Mouse (Mus musculus): ENCODE data around the gene Cyp2c38. TPM values are rescaled to one million over a fixed set of nuclear protein-coding genes. Genes with fewer than 3 reads are reported as not detected.
"Not testable (repeated sequence)": the region's sequence is repeated elsewhere in the genome, so short reads cannot be mapped to it uniquely, and the experiment has no call there.

Gene Cyp2c38
- polyA plus RNA-seq (2014; fragmentation: Nextera tagmentation; extraction: Ambion mirVana) = not detected in 2 replicates

DNA sequence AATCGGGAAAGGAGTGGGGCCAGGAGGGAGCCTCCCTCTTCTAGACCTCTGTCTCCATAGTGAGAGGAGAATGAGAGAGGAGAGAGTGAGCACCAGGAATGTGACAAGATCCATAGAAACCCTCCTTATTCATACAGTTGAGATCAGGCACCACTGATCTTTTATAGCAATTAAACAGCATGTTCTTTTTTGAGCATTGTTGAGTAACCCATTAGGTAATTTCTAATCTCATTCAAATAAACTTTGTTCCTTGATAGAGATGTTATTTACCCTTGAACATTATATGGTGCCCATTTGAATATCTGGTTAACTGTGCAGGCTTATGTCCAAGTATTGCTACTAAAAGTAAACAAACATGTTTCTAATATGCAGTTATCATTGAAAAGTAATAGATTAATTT, at the start of gene Cyp2c38:
Gene Cyp2c38 (minus strand): TSS at position 135 of the 400 bp plus-strand sequence.
- no peak within 1 kb of the TSS for H3K4me3 ChIP-seq (ENCODE audit: low read depth, low read length)
- WGBS = 85% methylated on average over 1 of the region's 1 CpGs
- no peak within 1 kb of the TSS for H3K27ac ChIP-seq (ENCODE audit: low read depth, low read length)
- H3K27me3 ChIP-seq (replicated peaks; ENCODE audit: control insufficient read depth, insufficient read depth, low read length) = no peaks in the 10 kb centered on the region
- H3K4me2 ChIP-seq (ENCODE audit: low read length) = no peak within 1 kb of the TSS
- 0 out of 2 replicates have a peak, but pooled peaks cover 3% of the 10 kb centered on the region for H3K9me3 ChIP-seq (replicated peaks; ENCODE audit: control insufficient read depth, low read length)
- no peak within 1 kb of the TSS for H3K9ac ChIP-seq (ENCODE audit: low read length)
- H3K36me3 ChIP-seq (ENCODE audit: control insufficient read depth, insufficient read depth, low read length) = no peaks in the 10 kb centered on the region
- DNase-seq (ENCODE audit: low spot score) = no peak
- ATAC-seq = no peak
- no peaks in the 10 kb centered on the region for H3K4me1 ChIP-seq (ENCODE audit: control insufficient read depth, insufficient read depth, low read length)

- no peak within 1 kb of the TSS for H3K4me2 ChIP-seq (ENCODE audit: low read length)
- H3K27ac ChIP-seq (ENCODE audit: low read depth, low read length) = no peak within 1 kb of the TSS
- H3K4me3 ChIP-seq (ENCODE audit: low read depth, low read length) = no peak within 1 kb of the TSS
- no peak for ATAC-seq
- 83% methylated on average over 4 of the region's 4 CpGs for WGBS
- no peaks in the 10 kb centered on the region for H3K27me3 ChIP-seq (replicated peaks; ENCODE audit: control insufficient read depth, insufficient read depth, low read length)
- 0 out of 2 replicates have a peak, but pooled peaks cover 5% of the 10 kb centered on the region for H3K9me3 ChIP-seq (replicated peaks; ENCODE audit: control insufficient read depth, low read length)
- H3K4me1 ChIP-seq (ENCODE audit: control insufficient read depth, insufficient read depth, low read length) = no peaks in the 10 kb centered on the region
- H3K36me3 ChIP-seq (ENCODE audit: control insufficient read depth, insufficient read depth, low read length) = no peaks in the 10 kb centered on the region
- H3K9ac ChIP-seq (ENCODE audit: low read length) = no peak within 1 kb of the TSS
- DNase-seq (ENCODE audit: low spot score) = no peak
Measured at GRCm38 (mm10) chr19:39510534-39510933, 47.7 kb upstream of the Cyp2c38 start, which contains the start of gene Cyp2c39. Gene Cyp2c39 (plus strand): TSS chr19:39510862.

GRCm38 (mm10) chr19:39509533-39509932, 46.7 kb upstream of the Cyp2c38 start:
- H3K4me3 ChIP-seq (ENCODE audit: low read depth, low read length) = no peak overlapping the region
- H3K4me1 ChIP-seq (ENCODE audit: control insufficient read depth, insufficient read depth, low read length) = no peaks in the 10 kb centered on the region
- no peaks in the 10 kb centered on the region for H3K27me3 ChIP-seq (replicated peaks; ENCODE audit: control insufficient read depth, insufficient read depth, low read length)
- no peak overlapping the region for H3K4me2 ChIP-seq (ENCODE audit: low read length)
- 80% methylated on average over 1 of the region's 1 CpGs for WGBS
- H3K27ac ChIP-seq (ENCODE audit: low read depth, low read length) = no peak overlapping the region
- 0 out of 2 replicates have a peak, but pooled peaks cover 5% of the 10 kb centered on the region for H3K9me3 ChIP-seq (replicated peaks; ENCODE audit: control insufficient read depth, low read length)
- no peaks in the 10 kb centered on the region for H3K36me3 ChIP-seq (ENCODE audit: control insufficient read depth, insufficient read depth, low read length)
- ATAC-seq (no peak), DNase-seq (ENCODE audit: low spot score) (no peak)
- no peak overlapping the region for H3K9ac ChIP-seq (ENCODE audit: low read length)

- H3K4me2 ChIP-seq (ENCODE audit: low read length) = no peak overlapping the region
- ATAC-seq = no peak
- no peak for DNase-seq (ENCODE audit: low spot score)
- H3K27me3 ChIP-seq (replicated peaks; ENCODE audit: control insufficient read depth, insufficient read depth, low read length) = no peaks in the 10 kb centered on the region
- H3K36me3 ChIP-seq (ENCODE audit: control insufficient read depth, insufficient read depth, low read length) = no peaks in the 10 kb centered on the region
- no peak overlapping the region for H3K4me3 ChIP-seq (ENCODE audit: low read depth, low read length)
- H3K9ac ChIP-seq (ENCODE audit: low read length) = no peak overlapping the region
- H3K9me3 ChIP-seq (replicated peaks; ENCODE audit: control insufficient read depth, low read length) = 0 out of 2 replicates have a peak, but pooled peaks cover 5% of the 10 kb centered on the region
- H3K4me1 ChIP-seq (ENCODE audit: control insufficient read depth, insufficient read depth, low read length) = no peaks in the 10 kb centered on the region
- H3K27ac ChIP-seq (ENCODE audit: low read depth, low read length) = no peak overlapping the region
Measured at GRCm38 (mm10) chr19:39506341-39506740, 43.5 kb upstream of the Cyp2c38 start.

GRCm38 (mm10) chr19:39483961-39484360, 21.1 kb upstream of the Cyp2c38 start:
- 93% methylated on average over 1 of the region's 1 CpGs for WGBS
- H3K4me2 ChIP-seq (ENCODE audit: low read length); H3K4me3 ChIP-seq (ENCODE audit: low read depth, low read length); H3K36me3 ChIP-seq (ENCODE audit: control insufficient read depth, insufficient read depth, low read length); H3K9me3 ChIP-seq (replicated peaks; ENCODE audit: control insufficient read depth, low read length); H3K27me3 ChIP-seq (replicated peaks; ENCODE audit: control insufficient read depth, insufficient read depth, low read length); ATAC-seq; H3K9ac ChIP-seq (ENCODE audit: low read length); H3K4me1 ChIP-seq (ENCODE audit: control insufficient read depth, insufficient read depth, low read length); DNase-seq (ENCODE audit: low spot score); H3K27ac ChIP-seq (ENCODE audit: low read depth, low read length): not testable (repeated sequence)

DNA sequence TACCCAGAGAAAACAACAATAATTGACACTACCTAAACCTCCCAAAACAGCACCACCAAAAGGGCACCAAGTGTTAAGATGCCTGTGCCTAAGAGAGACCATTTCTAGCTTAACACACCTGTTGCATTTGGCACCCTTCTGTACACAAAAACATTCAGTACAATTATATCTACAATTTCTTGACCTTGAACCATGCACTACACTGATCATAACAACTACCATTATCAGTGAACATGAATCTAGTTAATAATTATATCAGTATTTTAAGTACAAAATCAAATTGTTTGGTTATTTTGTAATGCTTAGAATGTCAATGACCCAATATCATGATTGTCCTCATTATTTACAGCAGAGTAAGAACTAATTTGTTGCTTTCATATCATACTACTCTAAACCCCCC, 1.0 kb upstream of the Cyp2c38 start:
- Histone ChIP-seq H3K9ac (ENCODE audit: low read length) (no peak overlapping the region), H3K27ac (ENCODE audit: low read depth, low read length) (no peak overlapping the region), H3K9me3 (replicated peaks; ENCODE audit: control insufficient read depth, low read length) (0 out of 2 replicates have a peak, but pooled peaks cover 3% of the 10 kb centered on the region), H3K27me3 (replicated peaks; ENCODE audit: control insufficient read depth, insufficient read depth, low read length) (no peaks in the 10 kb centered on the region), H3K4me1 (ENCODE audit: control insufficient read depth, insufficient read depth, low read length) (no peaks in the 10 kb centered on the region), H3K4me2 (ENCODE audit: low read length) (no peak overlapping the region), H3K36me3 (ENCODE audit: control insufficient read depth, insufficient read depth, low read length) (no peaks in the 10 kb centered on the region), H3K4me3 (ENCODE audit: low read depth, low read length) (no peak overlapping the region)
- DNase-seq (ENCODE audit: low spot score) = no peak
- ATAC-seq = no peak

Other genes starting within 250 kb of the Cyp2c38 start
- not detected in 2 replicates for gene Cyp2c29, start 193.7 kb downstream of the Cyp2c38 start, polyA plus RNA-seq (2014; fragmentation: Nextera tagmentation; extraction: Ambion mirVana)
- not detected in 2 replicates for gene Cyp2c39, start 47.8 kb upstream of the Cyp2c38 start, polyA plus RNA-seq (2014; fragmentation: Nextera tagmentation; extraction: Ambion mirVana)
- not detected in 2 replicates for gene Cyp2c67, start 186.0 kb upstream of the Cyp2c38 start, polyA plus RNA-seq (2014; fragmentation: Nextera tagmentation; extraction: Ambion mirVana)

Data from forebrain, embryonic 14.5 days (tissue).